Mouse (Mus musculus): Measurements from ENCODE around the gene Mrps14. TPM values are rescaled to one million over a fixed set of nuclear protein-coding genes. Genes with fewer than 3 reads are reported as not detected.

Gene Mrps14
- polyA plus RNA-seq (2021; fragmentation: Nextera tagmentation): 285 and 341 TPM in 2 replicates
- long read RNA-seq, experiment 1, transcript Mrps14-203 (3 exons, 2,999 nt): major isoform, 111 of 119 reads
- long read RNA-seq, experiment 1, partial matches to known transcripts: 3 of 119 reads
- long read RNA-seq, experiment 1, other reads (novel, unspliced or antisense): 5 of 119 reads
- long read RNA-seq, experiment 2, transcript Mrps14-203 (3 exons, 2,999 nt): major isoform, 260 of 279 reads
- long read RNA-seq, experiment 2, partial matches to known transcripts: 8 of 279 reads
- long read RNA-seq, experiment 2, other reads (novel, unspliced or antisense): 10 of 279 reads

GRCm38 (mm10) chr1:160194529-160195336, at the start of gene Mrps14:
Gene Mrps14, plus strand, starts transcription at chr1:160195215.

GRCm38 (mm10) chr1:160153480-160153879, 41.5 kb upstream of the Mrps14 start, which contains the start of gene Tnn:
Gene Tnn, minus strand, starts transcription at chr1:160153580.

GRCm38 (mm10) chr1:160212703-160213669, 18.0 kb downstream of the Mrps14 start, which contains the start of gene Cacybp:
Gene Cacybp, minus strand, starts transcription at chr1:160212875.

Other genes with a start within 250 kb of the Mrps14 start
- gene 4930523C07Rik, start 150.8 kb upstream of the Mrps14 start, polyA plus RNA-seq (2021; fragmentation: Nextera tagmentation): 2.3 and 4.7 TPM in 2 replicates
- 0.04 and 0.05 TPM in 2 replicates for gene Tnn, start 41.6 kb upstream of the Mrps14 start, polyA plus RNA-seq (2021; fragmentation: Nextera tagmentation)
- 144 and 207 TPM in 2 replicates for gene Cacybp, start 17.7 kb downstream of the Mrps14 start, polyA plus RNA-seq (2021; fragmentation: Nextera tagmentation)